ENCODE assay signal across 7 mouse cellular contexts in genomic region chr17:6553798-6554197, GRCm38 (mm10). TPM values are rescaled to one million over a fixed set of nuclear protein-coding genes. Genes with fewer than 3 reads are reported as not detected.
ATAC-seq lines count a peak whose summit lies in the region.
"Not testable (repeated sequence)": the region's sequence is repeated elsewhere in the genome, so short reads cannot be mapped to it uniquely, and the experiment has no call there.

No protein-coding gene starts in this region.

- H3K27ac ChIP-seq in hindbrain, embryonic 15.5 days (replicated peaks); kidney, embryonic 16.5 days (ENCODE audit: low read length); liver, embryonic 15.5 days (replicated peaks); midbrain, embryonic 12.5 days (replicated peaks); neural tube, embryonic 14.5 days (ENCODE audit: low read depth, low read length): not testable (repeated sequence)

- H3K9ac ChIP-seq in hindbrain, embryonic 15.5 days; kidney, embryonic 16.5 days (replicated peaks; ENCODE audit: low read length); liver, embryonic 15.5 days; midbrain, embryonic 12.5 days (replicated peaks); neural tube, embryonic 14.5 days (replicated peaks; ENCODE audit: low read depth, low read length): not testable (repeated sequence)

- H3K4me1 ChIP-seq in hindbrain, embryonic 15.5 days (replicated peaks); kidney, embryonic 16.5 days (ENCODE audit: insufficient read depth, low read length); liver, embryonic 15.5 days (replicated peaks); midbrain, embryonic 12.5 days; neural tube, embryonic 14.5 days (ENCODE audit: control insufficient read depth, insufficient read depth, low read length): not testable (repeated sequence)

- H3K4me2 ChIP-seq in hindbrain, embryonic 15.5 days; kidney, embryonic 16.5 days (replicated peaks; ENCODE audit: low read depth, low read length); liver, embryonic 15.5 days; midbrain, embryonic 12.5 days (replicated peaks); neural tube, embryonic 14.5 days (ENCODE audit: low read depth, low read length): not testable (repeated sequence)

- not testable (repeated sequence) for H3K4me3 ChIP-seq in hindbrain, embryonic 15.5 days; kidney, embryonic 16.5 days (ENCODE audit: low read length); liver, embryonic 15.5 days (replicated peaks); midbrain, embryonic 12.5 days; neural tube, embryonic 14.5 days (ENCODE audit: low read depth, low read length)

- WGBS in hindbrain, embryonic 15.5 days, result no CpG with 5 or more reads among the region's 4 CpGs
- no CpG with 5 or more reads among the region's 4 CpGs for WGBS in kidney, embryonic 16.5 days
- WGBS in liver, embryonic 15.5 days (ENCODE audit: insufficient replicate concordance), result no CpG with 5 or more reads among the region's 4 CpGs
- no CpG with 5 or more reads among the region's 4 CpGs for WGBS in midbrain, embryonic 12.5 days
- WGBS in neural tube, embryonic 14.5 days, result no CpG with 5 or more reads among the region's 4 CpGs

- H3K9me3 ChIP-seq in hindbrain, embryonic 15.5 days; kidney, embryonic 16.5 days (ENCODE audit: low read length); liver, embryonic 15.5 days (replicated peaks); midbrain, embryonic 12.5 days; neural tube, embryonic 14.5 days (ENCODE audit: control insufficient read depth, low read length): not testable (repeated sequence)

- ATAC-seq in erythroblast, adult 5-6 weeks (replicated peaks; ENCODE audit: low FRiP score, poor library complexity, severe bottlenecking), result peak; percentile 85
- peak; percentile 96 for ATAC-seq in granulocyte monocyte progenitor cell, adult 5-6 weeks (replicated peaks; ENCODE audit: poor library complexity, severe bottlenecking)
- ATAC-seq in hindbrain, embryonic 15.5 days (ENCODE audit: low FRiP score, low read depth), result 0 out of 2 replicates have a peak, but pooled peaks have one; percentile 57
- ATAC-seq in kidney, embryonic 16.5 days (ENCODE audit: low FRiP score, low TSS enrichment), result peak; percentile 84
- ATAC-seq in liver, embryonic 15.5 days (ENCODE audit: insufficient read depth), result peak; percentile 41; the same call in 1 of the 2 replicates
- ATAC-seq in midbrain, embryonic 12.5 days (ENCODE audit: low FRiP score, low read depth), result peak; percentile 76
- peak; percentile 84 for ATAC-seq in neural tube, embryonic 14.5 days (ENCODE audit: low read depth)

- not testable (repeated sequence) for H3K36me3 ChIP-seq in hindbrain, embryonic 15.5 days; kidney, embryonic 16.5 days (ENCODE audit: insufficient read depth, low read length); liver, embryonic 15.5 days (replicated peaks); midbrain, embryonic 12.5 days; neural tube, embryonic 14.5 days (ENCODE audit: control insufficient read depth, insufficient read depth, low read length)

- H3K27me3 ChIP-seq in hindbrain, embryonic 15.5 days; kidney, embryonic 16.5 days (ENCODE audit: insufficient read depth, low read length); liver, embryonic 15.5 days; midbrain, embryonic 12.5 days; neural tube, embryonic 14.5 days (ENCODE audit: control insufficient read depth, insufficient read depth, low read length): not testable (repeated sequence)

RNA-seq across cellular contexts. Expression of gene Dynlt1c, which starts 47.7 kb away (rescaled TPM):
- total RNA-seq in erythroblast, adult 5-6 weeks (2015; ENCODE audit: low replicate concordance), result 2.1 TPM in 1 of 2 replicates, not detected in the other
- total RNA-seq in erythroblast, adult 5-6 weeks (2017; ENCODE audit: low replicate concordance), result 0.34 and 3.8 TPM in 2 replicates
- 1.2 and 13.1 TPM in 2 replicates for total RNA-seq in granulocyte monocyte progenitor cell, adult 5-6 weeks (2014; fragmentation: Nextera tagmentation)
- 3.2 and 5.4 TPM in 2 replicates for total RNA-seq in granulocyte monocyte progenitor cell, adult 5-6 weeks (2017)
- 56.1 and 57.3 TPM in 2 replicates for polyA plus RNA-seq in hindbrain, embryonic 15.5 days (2015; fragmentation: Nextera tagmentation; extraction: Ambion mirVana)
- polyA plus RNA-seq in kidney, embryonic 16.5 days (2015; fragmentation: Nextera tagmentation; extraction: Ambion mirVana), result 38.4 and 47.6 TPM in 2 replicates
- polyA plus RNA-seq in liver, embryonic 15.5 days (2015; fragmentation: Nextera tagmentation; extraction: Ambion mirVana), result 6.6 and 6.9 TPM in 2 replicates
- polyA plus RNA-seq in midbrain, embryonic 12.5 days (2016; fragmentation: Nextera tagmentation; extraction: Ambion mirVana), result 56.1 and 69.7 TPM in 2 replicates
- 68.9 and 84.5 TPM in 2 replicates for polyA plus RNA-seq in neural tube, embryonic 14.5 days (2014; fragmentation: Nextera tagmentation; extraction: Ambion mirVana)

Comparison
In these comparisons a context has a peak if more than half of its experiments do, and no peak if none do; other contexts are left out.
1. ATAC-seq: peak in every context shown above with its lines; median percentile 96 in granulocyte monocyte progenitor cell, adult 5-6 weeks; 85 in erythroblast, adult 5-6 weeks; 84 in kidney, embryonic 16.5 days; 84 in neural tube, embryonic 14.5 days; 76 in midbrain, embryonic 12.5 days; 57 in hindbrain, embryonic 15.5 days; 41 in liver, embryonic 15.5 days.